Mouse (Mus musculus) cortical plate, adult 2 months (tissue): ENCODE results near the gene Abcc8.

Source experiments
- CTCF ChIP-seq: fragments of 200-500 bp; IDR thresholded peaks from 2 replicates; pipeline ENCODE4 v1.5.1; 2011; ENCODE audit warnings: mild to moderate bottlenecking, control low read depth, low read length; ENCODE audit not compliant: insufficient read depth; ENCODE audit errors: extremely low read depth
- POLR2A ChIP-seq: fragments of 200-500 bp; IDR thresholded peaks from 2 replicates; pipeline ENCODE4 v1.6.1; 2011; ENCODE audit warnings: mild to moderate bottlenecking, low read length, control low read depth; ENCODE audit not compliant: insufficient read depth; ENCODE audit errors: extremely low read depth

- no peak for TF ChIP-seq CTCF
- no peak for TF ChIP-seq POLR2A
Observed at GRCm38 (mm10) chr7:46063296-46063695, 116.5 kb downstream of the Abcc8 start.
